Mouse (Mus musculus): ENCODE results near the gene Dact3.

DNA sequence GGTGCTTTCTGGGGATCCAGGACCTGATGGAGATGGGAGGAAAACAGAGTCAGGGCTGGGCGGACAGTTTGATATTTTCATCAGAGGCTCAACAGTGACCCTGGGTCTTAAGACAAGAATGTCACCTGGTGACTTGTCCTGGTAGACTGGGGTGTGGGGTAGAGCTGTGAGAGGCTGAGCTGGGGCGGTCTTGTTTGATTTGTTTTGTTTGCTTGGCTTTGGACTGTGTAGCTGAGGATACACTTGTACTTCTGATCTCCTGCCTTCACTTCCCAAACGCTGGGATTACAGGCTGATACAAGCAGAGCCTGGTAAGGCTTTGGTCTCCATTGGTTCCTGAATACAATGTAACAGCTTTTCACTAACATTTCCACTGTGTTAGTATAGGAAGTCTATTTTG lies 7.6 kb upstream of the Dact3 start:
- TF ChIP-seq CTCF (IDR thresholded peaks at IDR 0.05; ENCODE audit: borderline replicate concordance, extremely low read depth, insufficient read depth, insufficient read length) = no peak
- TF ChIP-seq POLR2A (IDR thresholded peaks at IDR 0.05; ENCODE audit: borderline replicate concordance, extremely low read depth, insufficient read depth, insufficient read length, poor library complexity, severe bottlenecking) = no peak
